Mouse (Mus musculus): ENCODE data around the gene Caprin1. TPM values are rescaled to one million over a fixed set of nuclear protein-coding genes. Genes with fewer than 3 reads are reported as not detected.

Caprin1 gene
- 63.4 and 63.6 TPM in 2 replicates for polyA plus RNA-seq (2012; rRNA removed; ENCODE audit: low replicate concordance)

DNA sequence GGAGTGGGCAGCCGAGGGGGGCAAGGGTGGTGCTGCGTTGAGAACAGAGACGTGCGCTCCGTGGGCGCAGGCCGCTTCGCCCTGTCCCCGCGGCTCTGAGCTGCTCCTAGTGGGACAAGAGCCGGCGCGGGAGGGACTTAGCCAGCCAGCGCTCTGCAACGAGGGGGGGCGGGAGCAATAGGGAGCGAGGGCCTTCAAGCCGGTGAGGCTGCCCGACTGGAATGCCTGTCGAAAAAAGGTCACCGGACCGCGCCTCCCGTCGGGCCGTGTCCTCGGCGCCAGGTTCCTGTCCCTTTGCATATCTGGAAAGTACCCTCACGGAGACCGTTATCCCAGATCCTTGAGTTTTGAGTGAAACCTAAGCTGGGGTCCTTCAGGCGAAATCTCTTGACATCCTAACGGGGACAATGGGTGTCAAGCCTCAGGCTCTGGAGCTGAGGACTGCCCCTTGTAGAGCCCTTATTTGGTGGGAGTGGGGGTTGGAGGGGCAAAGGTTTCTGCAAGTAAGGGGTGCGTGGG is at the start of gene Caprin1:
Gene Caprin1 (minus strand): TSS at position 159 of the 519 bp plus-strand sequence.

DNA sequence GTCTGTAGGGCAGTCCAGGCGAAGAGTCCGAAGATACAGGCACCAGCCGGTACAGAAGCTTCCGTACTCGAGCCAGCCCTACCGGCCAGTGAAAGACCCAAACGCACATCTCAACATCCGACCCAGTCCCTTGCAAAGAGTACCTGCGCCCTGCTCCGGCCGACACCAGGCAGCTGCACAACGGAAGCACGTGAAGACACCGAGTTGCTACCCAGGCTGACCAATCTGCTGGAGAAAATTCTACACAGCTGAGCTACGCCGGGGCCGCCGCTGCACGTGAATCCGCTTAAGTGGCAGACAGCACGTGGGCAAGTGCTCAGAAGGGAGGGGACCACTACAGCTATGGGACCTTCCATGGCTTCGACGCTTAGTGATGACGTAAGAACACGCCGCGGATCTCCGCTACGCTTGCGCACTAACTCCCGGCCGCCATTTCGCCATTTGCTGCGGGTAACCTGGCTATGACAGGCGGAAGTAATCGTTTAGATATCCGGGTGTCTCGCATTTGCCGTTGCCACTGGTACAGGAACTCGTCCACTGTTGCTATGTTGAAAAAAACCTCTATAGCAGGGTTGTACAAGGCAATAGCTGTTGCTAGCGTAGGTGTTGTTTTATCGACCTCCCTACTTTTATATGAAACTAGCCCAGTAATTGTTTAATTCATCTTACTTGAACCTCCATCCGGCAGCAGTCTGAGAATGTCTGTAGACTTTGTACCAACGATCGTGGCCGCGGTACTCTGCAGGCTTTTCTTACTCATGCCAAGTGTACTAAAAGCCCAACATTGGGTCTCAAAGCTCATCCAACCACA is 36.3 kb downstream of the Caprin1 start, which contains the start of gene Nat10:
Gene Nat10 (minus strand): TSS at position 365 of the 811 bp plus-strand sequence.

Other genes with a start within 250 kb of the Caprin1 start
- 1.8 and 4.0 TPM in 2 replicates for gene Abtb2, start 231.3 kb downstream of the Caprin1 start, polyA plus RNA-seq (2012; rRNA removed; ENCODE audit: low replicate concordance)
- gene Nat10, start 36.4 kb downstream of the Caprin1 start, polyA plus RNA-seq (2012; rRNA removed; ENCODE audit: low replicate concordance) = 7.0 and 19.9 TPM in 2 replicates
- 4.4 and 7.9 TPM in 2 replicates for gene Lmo2, start 160.3 kb upstream of the Caprin1 start, polyA plus RNA-seq (2012; rRNA removed; ENCODE audit: low replicate concordance)
- gene Fbxo3, start 230.1 kb upstream of the Caprin1 start, polyA plus RNA-seq (2012; rRNA removed; ENCODE audit: low replicate concordance) = 2.9 and 3.5 TPM in 2 replicates
- not detected in 2 replicates for gene 4931422A03Rik, start 230.7 kb upstream of the Caprin1 start, polyA plus RNA-seq (2012; rRNA removed; ENCODE audit: low replicate concordance)

Data from duodenum, adult 2 months (tissue).